Mouse (Mus musculus): ENCODE data around the gene Chrm3. TPM values are rescaled to one million over a fixed set of nuclear protein-coding genes. Genes with fewer than 3 reads are reported as not detected.

The Chrm3 gene
- polyA plus RNA-seq, 1 experiment = not detected

GRCm38 (mm10) chr13:10236279-10236678 is 124.4 kb downstream of the Chrm3 start:
- Histone ChIP-seq H3K4me3 (ENCODE audit: insufficient read depth, poor library complexity, severe bottlenecking) (no peak overlapping the region), H3K36me3 (ENCODE audit: control insufficient read depth, insufficient read depth) (no peaks in the 10 kb centered on the region), H3K79me3 (ENCODE audit: low read depth) (no peaks in the 10 kb centered on the region), H3ac (ENCODE audit: control insufficient read depth, insufficient read length, low read depth) (no peak overlapping the region), H3K27me3 (ENCODE audit: control insufficient read depth, insufficient read depth, insufficient read length) (no peaks in the 10 kb centered on the region), H3K79me2 (ENCODE audit: control insufficient read depth, insufficient read depth) (no peaks in the 10 kb centered on the region)
- TF ChIP-seq CEBPB (IDR thresholded peaks at IDR 0.05; ENCODE audit: low read depth) (no peak), FOSL1 (IDR thresholded peaks at IDR 0.05; ENCODE audit: insufficient read depth, low read length, poor library complexity, severe bottlenecking) (no peak), CTCF (IDR thresholded peaks at IDR 0.05; ENCODE audit: control insufficient read depth, insufficient read depth, insufficient read length) (no peak), MAX (IDR thresholded peaks at IDR 0.05) (no peak), MYOD1 (IDR thresholded peaks at IDR 0.05; ENCODE audit: control insufficient read depth, insufficient read length, low read depth) (no peak), MYOG (IDR thresholded peaks at IDR 0.05; ENCODE audit: control insufficient read depth, extremely low read depth, insufficient read length) (no peak), USF1 (IDR thresholded peaks at IDR 0.05; ENCODE audit: low read depth) (no peak)

- Histone ChIP-seq H3K36me3 (ENCODE audit: control insufficient read depth, insufficient read depth) (no peaks in the 10 kb centered on the region), H3K79me2 (ENCODE audit: control insufficient read depth, insufficient read depth) (no peaks in the 10 kb centered on the region), H3K79me3 (ENCODE audit: low read depth) (no peaks in the 10 kb centered on the region), H3ac (ENCODE audit: control insufficient read depth, insufficient read length, low read depth) (no peak overlapping the region), H3K4me3 (ENCODE audit: insufficient read depth, poor library complexity, severe bottlenecking) (no peak overlapping the region), H3K27me3 (ENCODE audit: control insufficient read depth, insufficient read depth, insufficient read length) (no peaks in the 10 kb centered on the region)
- no peak for TF ChIP-seq CEBPB (IDR thresholded peaks at IDR 0.05; ENCODE audit: low read depth)
- TF ChIP-seq USF1 (IDR thresholded peaks at IDR 0.05; ENCODE audit: low read depth) = no peak
- TF ChIP-seq FOSL1 (IDR thresholded peaks at IDR 0.05; ENCODE audit: insufficient read depth, low read length, poor library complexity, severe bottlenecking) = no peak
- no peak for TF ChIP-seq MYOD1 (IDR thresholded peaks at IDR 0.05; ENCODE audit: control insufficient read depth, insufficient read length, low read depth)
- TF ChIP-seq MAX (IDR thresholded peaks at IDR 0.05) = no peak
- TF ChIP-seq CTCF (IDR thresholded peaks at IDR 0.05; ENCODE audit: control insufficient read depth, insufficient read depth, insufficient read length) = no peak
Observed at GRCm38 (mm10) chr13:10235391-10236169, 125.1 kb downstream of the Chrm3 start.

- H3ac ChIP-seq (ENCODE audit: control insufficient read depth, insufficient read length, low read depth) = no peak overlapping the region
- no peaks in the 10 kb centered on the region for H3K36me3 ChIP-seq (ENCODE audit: control insufficient read depth, insufficient read depth)
- TF ChIP-seq MAX (IDR thresholded peaks at IDR 0.05) = no peak
- no peak for TF ChIP-seq CEBPB (IDR thresholded peaks at IDR 0.05; ENCODE audit: low read depth)
- TF ChIP-seq FOSL1 (IDR thresholded peaks at IDR 0.05; ENCODE audit: insufficient read depth, low read length, poor library complexity, severe bottlenecking) = no peak
- TF ChIP-seq MYOD1 (IDR thresholded peaks at IDR 0.05; ENCODE audit: control insufficient read depth, insufficient read length, low read depth) = no peak
- no peak for TF ChIP-seq MYOG (IDR thresholded peaks at IDR 0.05; ENCODE audit: control insufficient read depth, extremely low read depth, insufficient read length)
- no peak for TF ChIP-seq USF1 (IDR thresholded peaks at IDR 0.05; ENCODE audit: low read depth)
- no peak for TF ChIP-seq CTCF (IDR thresholded peaks at IDR 0.05; ENCODE audit: control insufficient read depth, insufficient read depth, insufficient read length)
Observed at GRCm38 (mm10) chr13:10220403-10220802, 140.2 kb downstream of the Chrm3 start.

GRCm38 (mm10) chr13:10212112-10212511 is 148.5 kb downstream of the Chrm3 start:
- no peak for TF ChIP-seq USF1 (IDR thresholded peaks at IDR 0.05; ENCODE audit: low read depth)
- no peak for TF ChIP-seq MAX (IDR thresholded peaks at IDR 0.05)
- Histone ChIP-seq H3K36me3 (ENCODE audit: control insufficient read depth, insufficient read depth) (no peaks in the 10 kb centered on the region), H3K79me3 (ENCODE audit: low read depth) (no peaks in the 10 kb centered on the region), H3K4me3 (ENCODE audit: insufficient read depth, poor library complexity, severe bottlenecking) (no peak overlapping the region), H3K79me2 (ENCODE audit: control insufficient read depth, insufficient read depth) (no peaks in the 10 kb centered on the region), H3ac (ENCODE audit: control insufficient read depth, insufficient read length, low read depth) (no peak overlapping the region), H3K27me3 (ENCODE audit: control insufficient read depth, insufficient read depth, insufficient read length) (no peaks in the 10 kb centered on the region)

More at GRCm38 (mm10) chr13:10220403-10220802, 140.2 kb downstream of the Chrm3 start:
- Histone ChIP-seq H3K4me3 (ENCODE audit: insufficient read depth, poor library complexity, severe bottlenecking) (no peak overlapping the region), H3K27me3 (ENCODE audit: control insufficient read depth, insufficient read depth, insufficient read length) (no peaks in the 10 kb centered on the region), H3K79me3 (ENCODE audit: low read depth) (no peaks in the 10 kb centered on the region), H3K79me2 (ENCODE audit: control insufficient read depth, insufficient read depth) (no peaks in the 10 kb centered on the region)

- no peaks in the 10 kb centered on the region for H3K27me3 ChIP-seq (ENCODE audit: control insufficient read depth, insufficient read depth, insufficient read length)
- no peak for TF ChIP-seq CEBPB (IDR thresholded peaks at IDR 0.05; ENCODE audit: low read depth)
- no peak for TF ChIP-seq MAX (IDR thresholded peaks at IDR 0.05)
- no peak for TF ChIP-seq MYOD1 (IDR thresholded peaks at IDR 0.05; ENCODE audit: control insufficient read depth, insufficient read length, low read depth)
- no peak for TF ChIP-seq MYOG (IDR thresholded peaks at IDR 0.05; ENCODE audit: control insufficient read depth, extremely low read depth, insufficient read length)
- TF ChIP-seq CTCF (IDR thresholded peaks at IDR 0.05; ENCODE audit: control insufficient read depth, insufficient read depth, insufficient read length) = no peak
- TF ChIP-seq USF1 (IDR thresholded peaks at IDR 0.05; ENCODE audit: low read depth) = no peak
- no peak for TF ChIP-seq FOSL1 (IDR thresholded peaks at IDR 0.05; ENCODE audit: insufficient read depth, low read length, poor library complexity, severe bottlenecking)
- H3ac ChIP-seq (ENCODE audit: control insufficient read depth, insufficient read length, low read depth) = no peak overlapping the region
- H3K4me3 ChIP-seq (ENCODE audit: insufficient read depth, poor library complexity, severe bottlenecking) = no peak overlapping the region
- no peaks in the 10 kb centered on the region for H3K36me3 ChIP-seq (ENCODE audit: control insufficient read depth, insufficient read depth)
- no peaks in the 10 kb centered on the region for H3K79me3 ChIP-seq (ENCODE audit: low read depth)
- H3K79me2 ChIP-seq (ENCODE audit: control insufficient read depth, insufficient read depth) = no peaks in the 10 kb centered on the region
Observed at GRCm38 (mm10) chr13:10210522-10211244, 150.0 kb downstream of the Chrm3 start.
